Mouse (Mus musculus) hindbrain, embryonic 12.5 days (tissue): ENCODE data around the gene Dtl. TPM values are rescaled to one million over a fixed set of nuclear protein-coding genes. Genes with fewer than 3 reads are reported as not detected.

Experiments used
- ATAC-seq: fragments of 200-750 bp; cut with Nextera tagmentation; 2 replicates; pipeline ENCODE4 v1.8.0; 2017; ENCODE audit warnings: moderate TSS enrichment; ENCODE audit not compliant: low FRiP score
- H3K27ac ChIP-seq: fragments of 300-500 bp; sonication (generic); 2 replicates; pipeline ENCODE4 v1.5.1; 2016; ENCODE audit warnings: mild to moderate bottlenecking
- H3K27me3 ChIP-seq: fragments of 300-500 bp; sonication (generic); 2 replicates; pipeline ENCODE4 v1.6.1; 2016; ENCODE audit warnings: mild to moderate bottlenecking
- H3K36me3 ChIP-seq: fragments of 300-500 bp; sonication (generic); 2 replicates; pipeline ENCODE4 v1.6.1; 2016; ENCODE audit warnings: mild to moderate bottlenecking
- H3K4me1 ChIP-seq: fragments of 300-500 bp; sonication (generic); 2 replicates; pipeline ENCODE4 v1.6.1; 2016
- H3K4me2 ChIP-seq: fragments of 300-500 bp; sonication (generic); replicated peaks from 2 replicates; pipeline ENCODE4 v1.6.1; 2016; ENCODE audit warnings: mild to moderate bottlenecking
- H3K4me3 ChIP-seq: fragments of 300-500 bp; sonication (generic); 2 replicates; pipeline ENCODE4 v1.5.1; 2016; ENCODE audit warnings: mild to moderate bottlenecking
- H3K9ac ChIP-seq: fragments of 300-500 bp; sonication (generic); 2 replicates; pipeline ENCODE4 v1.6.1; 2016; ENCODE audit warnings: mild to moderate bottlenecking, moderate library complexity
- H3K9me3 ChIP-seq: fragments of 300-500 bp; sonication (generic); replicated peaks from 2 replicates; pipeline ENCODE4 v1.6.1; 2016; ENCODE audit warnings: mild to moderate bottlenecking
- WGBS: fragments of 180-500 bp; shearing (Covaris S2); methylation state at CpG from one replicate; pipeline ENCODE4 v1.1.7; 2016; 5-methylcytosine and 5-hydroxymethylcytosine counted together
- polyA plus RNA-seq: library from polyadenylated mRNA; unstranded; fragments of >200 nt; fragmentation: Nextera tagmentation; extraction: Ambion mirVana; gene quantifications from 2 replicates; pipeline ENCODE4 v1.2.1, GENCODE M21; 2016

Gene Dtl
- polyA plus RNA-seq, 1 experiment from 2014 or later: 39.9 TPM

- Histone ChIP-seq H3K4me2 (no peak overlapping the region), H3K4me1 (no peaks in the 10 kb centered on the region), H3K4me3 (no peak overlapping the region), H3K9ac (no peak overlapping the region), H3K27me3 (no peaks in the 10 kb centered on the region), H3K9me3 (no peaks in the 10 kb centered on the region), H3K36me3 (peaks cover 87% of the 10 kb centered on the region), H3K27ac (no peak overlapping the region)
- WGBS: 93% methylated on average over 6 of the region's 6 CpGs
- ATAC-seq: no peak
Observed at GRCm38 (mm10) chr1:191609051-191609450, 33.7 kb upstream of the Dtl start.

GRCm38 (mm10) chr1:191604690-191605089, 29.3 kb upstream of the Dtl start:
- Histone ChIP-seq H3K4me2 (no peak overlapping the region), H3K27me3 (no peaks in the 10 kb centered on the region), H3K9me3 (no peaks in the 10 kb centered on the region), H3K4me1 (no peaks in the 10 kb centered on the region), H3K27ac (no peak overlapping the region), H3K4me3 (no peak overlapping the region), H3K9ac (no peak overlapping the region), H3K36me3 (peaks cover 68% of the 10 kb centered on the region)
- ATAC-seq: no peak
- 75% methylated on average over 3 of the region's 3 CpGs for WGBS

GRCm38 (mm10) chr1:191599210-191599609, 23.9 kb upstream of the Dtl start:
- Histone ChIP-seq H3K9me3 (no peaks in the 10 kb centered on the region), H3K27me3 (no peaks in the 10 kb centered on the region), H3K4me3 (no peak overlapping the region), H3K4me2 (no peak overlapping the region), H3K36me3 (peaks cover 57% of the 10 kb centered on the region), H3K9ac (no peak overlapping the region), H3K27ac (no peak overlapping the region), H3K4me1 (no peaks in the 10 kb centered on the region)
- 87% methylated on average over 5 of the region's 5 CpGs for WGBS
- no peak for ATAC-seq

- 94% methylated on average over 8 of the region's 8 CpGs for WGBS
- no peak for ATAC-seq
Observed at GRCm38 (mm10) chr1:191596076-191596475, 20.7 kb upstream of the Dtl start.

GRCm38 (mm10) chr1:191592016-191592720, 16.8 kb upstream of the Dtl start:
- Histone ChIP-seq H3K4me1 (no peaks in the 10 kb centered on the region), H3K9me3 (no peaks in the 10 kb centered on the region), H3K27me3 (no peaks in the 10 kb centered on the region), H3K4me3 (no peak overlapping the region), H3K27ac (no peak overlapping the region), H3K4me2 (no peak overlapping the region), H3K9ac (no peak overlapping the region), H3K36me3 (peaks cover 51% of the 10 kb centered on the region)
- ATAC-seq: no peak
- 93% methylated on average over 12 of the region's 12 CpGs for WGBS

More at GRCm38 (mm10) chr1:191596076-191596475, 20.7 kb upstream of the Dtl start:
- Histone ChIP-seq H3K27me3 (no peaks in the 10 kb centered on the region), H3K36me3 (peaks cover 50% of the 10 kb centered on the region), H3K27ac (no peak overlapping the region), H3K4me2 (no peak overlapping the region), H3K4me3 (no peak overlapping the region), H3K9ac (no peak overlapping the region), H3K9me3 (no peaks in the 10 kb centered on the region), H3K4me1 (no peaks in the 10 kb centered on the region)

GRCm38 (mm10) chr1:191588749-191589148, 13.4 kb upstream of the Dtl start:
- Histone ChIP-seq H3K36me3 (peaks cover 56% of the 10 kb centered on the region), H3K27me3 (no peaks in the 10 kb centered on the region), H3K9me3 (no peaks in the 10 kb centered on the region), H3K9ac (no peak overlapping the region), H3K4me1 (no peaks in the 10 kb centered on the region), H3K4me2 (no peak overlapping the region), H3K27ac (no peak overlapping the region), H3K4me3 (no peak overlapping the region)
- 95% methylated on average over 2 of the region's 2 CpGs for WGBS
- no peak for ATAC-seq

- H3K27ac ChIP-seq: no peak overlapping the region
- H3K4me3 ChIP-seq: no peak overlapping the region
- H3K27me3 ChIP-seq: no peaks in the 10 kb centered on the region
- ATAC-seq: no peak
- no peak overlapping the region for H3K9ac ChIP-seq
- H3K36me3 ChIP-seq: peaks cover 65% of the 10 kb centered on the region
- no peaks in the 10 kb centered on the region for H3K9me3 ChIP-seq
- 98% methylated on average over 3 of the region's 3 CpGs for WGBS
- no peak overlapping the region for H3K4me2 ChIP-seq
- no peaks in the 10 kb centered on the region for H3K4me1 ChIP-seq
Observed at GRCm38 (mm10) chr1:191587062-191587461, 11.7 kb upstream of the Dtl start.

GRCm38 (mm10) chr1:191585704-191586103, 10.4 kb upstream of the Dtl start:
- WGBS: 70% methylated on average over 2 of the region's 2 CpGs
- H3K27ac ChIP-seq: no peak overlapping the region
- no peak overlapping the region for H3K4me3 ChIP-seq
- H3K4me2 ChIP-seq: no peak overlapping the region
- H3K9me3 ChIP-seq: no peaks in the 10 kb centered on the region
- H3K27me3 ChIP-seq: no peaks in the 10 kb centered on the region
- no peaks in the 10 kb centered on the region for H3K4me1 ChIP-seq
- no peak overlapping the region for H3K9ac ChIP-seq
- ATAC-seq: no peak
- peaks cover 65% of the 10 kb centered on the region for H3K36me3 ChIP-seq

GRCm38 (mm10) chr1:191584483-191584882, 9.1 kb upstream of the Dtl start:
- ATAC-seq: no peak
- Histone ChIP-seq H3K4me3 (no peak overlapping the region), H3K27ac (no peak overlapping the region), H3K9me3 (0 out of 2 replicates have a peak, but pooled peaks cover 6% of the 10 kb centered on the region), H3K4me2 (no peak overlapping the region), H3K27me3 (no peaks in the 10 kb centered on the region), H3K4me1 (no peaks in the 10 kb centered on the region), H3K36me3 (peaks cover 60% of the 10 kb centered on the region), H3K9ac (no peak overlapping the region)
- whole genome bisulfite sequencing: 95% methylated on average over 4 of the region's 4 CpGs

- Histone ChIP-seq H3K27ac (no peak overlapping the region), H3K4me1 (no peaks in the 10 kb centered on the region), H3K27me3 (no peaks in the 10 kb centered on the region), H3K9me3 (0 out of 2 replicates have a peak, but pooled peaks cover 6% of the 10 kb centered on the region), H3K36me3 (peaks cover 54% of the 10 kb centered on the region), H3K4me3 (no peak overlapping the region), H3K9ac (no peak overlapping the region), H3K4me2 (no peak overlapping the region)
- no peak for ATAC-seq
- 95% methylated on average over 4 of the region's 4 CpGs for WGBS
Observed at GRCm38 (mm10) chr1:191583836-191584235, 8.5 kb upstream of the Dtl start.

GRCm38 (mm10) chr1:191581641-191582040, 6.3 kb upstream of the Dtl start:
- H3K9ac ChIP-seq: no peak overlapping the region
- H3K4me3 ChIP-seq: no peak overlapping the region
- ATAC-seq: no peak
- no peaks in the 10 kb centered on the region for H3K27me3 ChIP-seq
- H3K9me3 ChIP-seq: 0 out of 2 replicates have a peak, but pooled peaks cover 6% of the 10 kb centered on the region
- H3K4me2 ChIP-seq: no peak overlapping the region
- H3K36me3 ChIP-seq: peaks cover 39% of the 10 kb centered on the region
- peaks cover 16% of the 10 kb centered on the region for H3K4me1 ChIP-seq
- 94% methylated on average over 4 of the region's 4 CpGs for WGBS
- no peak overlapping the region for H3K27ac ChIP-seq

- no peak overlapping the region for H3K27ac ChIP-seq
- no peak overlapping the region for H3K4me2 ChIP-seq
- H3K4me3 ChIP-seq: no peak overlapping the region
- H3K9me3 ChIP-seq: 0 out of 2 replicates have a peak, but pooled peaks cover 6% of the 10 kb centered on the region
- no peaks in the 10 kb centered on the region for H3K27me3 ChIP-seq
- H3K4me1 ChIP-seq: peaks cover 26% of the 10 kb centered on the region
- ATAC-seq: no peak
- H3K9ac ChIP-seq: no peak overlapping the region
- H3K36me3 ChIP-seq: peaks cover 28% of the 10 kb centered on the region
- WGBS: 90% methylated on average over 3 of the region's 3 CpGs
Observed at GRCm38 (mm10) chr1:191579524-191579923, 4.2 kb upstream of the Dtl start.

GRCm38 (mm10) chr1:191574871-191575457, 380 bp downstream of the Dtl start:
- H3K4me2 ChIP-seq: peak overlapping the region; percentile 78
- 0% methylated on average over 52 of the region's 52 CpGs for WGBS
- H3K27me3 ChIP-seq: no peaks in the 10 kb centered on the region
- H3K27ac ChIP-seq: peak overlapping the region; percentile 66
- H3K4me1 ChIP-seq: peaks cover 32% of the 10 kb centered on the region
- H3K9ac ChIP-seq: peak overlapping the region; percentile 74
- H3K4me3 ChIP-seq: peak overlapping the region; percentile 89
- H3K36me3 ChIP-seq: peaks cover 6% of the 10 kb centered on the region; the same call in 1 of the 2 replicates
- ATAC-seq: peak; percentile 35
- H3K9me3 ChIP-seq: 0 out of 2 replicates have a peak, but pooled peaks cover 5% of the 10 kb centered on the region
